Mouse (Mus musculus) lung, postnatal 0 days (tissue): ENCODE results near the gene Grm8.

Experiments used
- CTCF ChIP-seq: IDR thresholded peaks from 2 replicates; pipeline ENCODE4 v1.5.1; 2016; ENCODE audit warnings: antibody characterized with exemption, mild to moderate bottlenecking
- EP300 ChIP-seq: IDR thresholded peaks from 2 replicates; pipeline ENCODE4 v1.6.1; 2016; ENCODE audit warnings: antibody characterized with exemption, mild to moderate bottlenecking, control low read depth

GRCm38 (mm10) chr6:27305351-27305750, 829.6 kb downstream of the Grm8 start:
- TF ChIP-seq CTCF (no peak), EP300 (no peak)
